Mouse (Mus musculus): ENCODE measurements around the gene Mrpl28.

DNA sequence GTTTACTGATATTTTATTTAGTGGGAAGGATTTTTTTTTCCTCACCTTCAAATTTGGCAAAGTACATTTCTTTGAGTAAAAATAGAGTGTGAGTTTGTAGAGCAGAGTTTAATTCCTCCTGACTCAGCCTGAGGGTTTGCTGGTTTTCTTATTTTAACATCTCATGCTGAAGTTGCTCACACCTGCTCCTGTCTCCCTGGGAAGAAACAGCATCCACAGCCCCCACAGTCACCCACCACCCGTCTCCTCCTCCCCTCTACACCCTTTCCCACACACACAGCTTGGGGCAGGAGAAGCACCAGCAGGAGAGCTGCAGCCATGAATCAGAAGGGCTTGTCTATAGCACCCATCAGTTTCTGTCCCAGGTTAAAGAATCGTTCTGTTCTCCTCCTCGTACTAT lies 48.1 kb upstream of the Mrpl28 start:
- TF ChIP-seq CTCF (IDR thresholded peaks at IDR 0.05; ENCODE audit: low read depth, low read length) (no peak), GATA1 (IDR thresholded peaks at IDR 0.05; ENCODE audit: borderline replicate concordance, low read length) (no peak), POLR2AphosphoS5 (IDR thresholded peaks at IDR 0.05; ENCODE audit: insufficient replicate concordance, low read depth, low read length) (no peak), TAL1 (conservative IDR thresholded peaks at IDR 0.05; ENCODE audit: low read depth, low read length) (no peak)

All from G1E (cell line).